Mouse (Mus musculus): ENCODE results near the gene Cers6. TPM values are rescaled to one million over a fixed set of nuclear protein-coding genes. Genes with fewer than 3 reads are reported as not detected.

Cers6 gene
- polyA plus RNA-seq, 1 experiment from 2014 or later: 8.4 TPM

DNA sequence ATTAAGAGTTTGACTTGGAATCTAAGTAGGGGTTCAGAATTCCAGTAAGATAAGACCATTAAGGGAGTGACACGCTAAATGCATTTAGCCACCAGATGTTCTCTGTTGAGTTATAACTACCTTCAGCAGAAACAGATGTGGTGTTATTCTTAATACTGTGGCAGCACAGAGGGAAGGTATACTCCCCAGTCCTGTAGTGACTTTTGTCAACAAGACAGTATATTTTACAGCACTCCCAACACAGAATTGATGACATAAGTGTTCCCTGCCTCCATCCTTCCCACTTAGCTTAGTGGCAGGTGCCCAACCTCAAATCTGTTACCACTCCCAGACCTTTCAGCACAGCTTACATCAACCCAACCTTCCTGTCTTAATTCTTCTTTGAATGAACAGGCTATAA lies 219.5 kb downstream of the Cers6 start:
- H3K36me3 ChIP-seq (replicated peaks): no peaks in the 10 kb centered on the region

DNA sequence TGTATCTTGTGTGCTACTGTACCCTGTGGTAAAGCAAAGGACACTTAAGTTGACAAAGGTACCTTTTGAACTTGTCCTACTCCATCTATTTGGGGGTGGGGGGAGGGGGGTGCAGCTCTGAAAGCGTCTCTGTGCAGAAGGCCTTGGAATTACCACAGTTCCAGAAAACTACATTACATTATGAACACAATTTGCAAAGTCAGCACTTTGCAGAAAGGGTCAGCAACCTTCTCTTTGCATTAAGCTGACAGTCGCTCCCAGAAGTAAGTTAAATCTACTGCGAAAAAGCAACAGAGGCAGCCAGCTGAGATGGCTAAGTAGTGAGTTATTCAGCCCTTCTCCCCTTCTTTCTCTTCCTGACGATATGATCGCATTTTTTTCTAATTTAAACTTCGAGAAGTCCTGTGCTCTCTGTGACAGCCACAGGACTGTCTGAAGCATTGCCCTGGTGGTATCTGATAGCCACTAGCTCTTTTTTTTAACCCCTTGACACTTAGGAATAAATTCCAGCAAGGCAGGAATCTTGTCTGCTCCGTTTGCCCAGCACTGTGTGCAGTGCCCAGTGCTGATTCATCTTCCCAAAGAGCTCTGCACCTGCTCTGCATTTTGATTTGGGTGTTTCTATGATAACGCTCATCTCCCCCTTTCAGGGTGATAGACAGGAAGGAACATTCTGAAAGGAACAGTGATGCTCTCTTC lies 221.4 kb downstream of the Cers6 start:
- Histone ChIP-seq H3K4me2 (no peak overlapping the region), H3K4me3 (replicated peaks) (no peak overlapping the region), H3K27ac (replicated peaks) (no peak overlapping the region), H3K9me3 (replicated peaks) (no peaks in the 10 kb centered on the region), H3K36me3 (replicated peaks) (no peaks in the 10 kb centered on the region), H3K27me3 (no peaks in the 10 kb centered on the region), H3K9ac (no peak overlapping the region), H3K4me1 (replicated peaks) (no peaks in the 10 kb centered on the region)
- 60% methylated on average over 8 of the region's 8 CpGs for WGBS (ENCODE audit: insufficient replicate concordance)
- ATAC-seq (ENCODE audit: insufficient read depth): no peak

More for the DNA sequence above, 219.5 kb downstream of the Cers6 start:
- WGBS (ENCODE audit: insufficient replicate concordance): 74% methylated on average over 1 of the region's 1 CpGs
- no peaks in the 10 kb centered on the region for H3K4me1 ChIP-seq (replicated peaks)
- H3K27ac ChIP-seq (replicated peaks): no peak overlapping the region
- ATAC-seq (ENCODE audit: insufficient read depth): no peak
- H3K9me3 ChIP-seq (replicated peaks): no peaks in the 10 kb centered on the region
- H3K9ac ChIP-seq: no peak overlapping the region
- no peak overlapping the region for H3K4me2 ChIP-seq
- no peak overlapping the region for H3K4me3 ChIP-seq (replicated peaks)
- no peaks in the 10 kb centered on the region for H3K27me3 ChIP-seq

DNA sequence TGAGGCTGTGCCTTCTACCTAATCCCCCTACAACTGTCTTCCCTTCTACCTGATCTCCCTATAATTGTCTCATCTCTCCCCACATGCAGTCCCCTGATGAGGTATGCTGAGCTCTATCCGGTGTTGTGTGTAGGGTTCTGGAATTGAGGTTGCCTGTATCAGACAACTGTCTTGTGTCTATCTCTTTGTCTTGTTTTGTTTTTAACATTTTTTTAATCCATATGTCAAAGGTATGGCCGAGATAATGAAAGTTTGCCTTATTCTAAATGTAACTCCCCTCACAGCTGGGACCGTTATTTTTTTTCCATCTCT lies 221.9 kb downstream of the Cers6 start:
- no peak overlapping the region for H3K4me2 ChIP-seq
- H3K4me1 ChIP-seq (replicated peaks): no peaks in the 10 kb centered on the region
- H3K9ac ChIP-seq: no peak overlapping the region
- no peaks in the 10 kb centered on the region for H3K27me3 ChIP-seq
- WGBS (ENCODE audit: insufficient replicate concordance): 67% methylated on average over 3 of the region's 3 CpGs
- H3K4me3 ChIP-seq (replicated peaks): no peak overlapping the region
- H3K9me3 ChIP-seq (replicated peaks): no peaks in the 10 kb centered on the region
- no peak overlapping the region for H3K27ac ChIP-seq (replicated peaks)
- no peaks in the 10 kb centered on the region for H3K36me3 ChIP-seq (replicated peaks)
- no peak for ATAC-seq (ENCODE audit: insufficient read depth)

DNA sequence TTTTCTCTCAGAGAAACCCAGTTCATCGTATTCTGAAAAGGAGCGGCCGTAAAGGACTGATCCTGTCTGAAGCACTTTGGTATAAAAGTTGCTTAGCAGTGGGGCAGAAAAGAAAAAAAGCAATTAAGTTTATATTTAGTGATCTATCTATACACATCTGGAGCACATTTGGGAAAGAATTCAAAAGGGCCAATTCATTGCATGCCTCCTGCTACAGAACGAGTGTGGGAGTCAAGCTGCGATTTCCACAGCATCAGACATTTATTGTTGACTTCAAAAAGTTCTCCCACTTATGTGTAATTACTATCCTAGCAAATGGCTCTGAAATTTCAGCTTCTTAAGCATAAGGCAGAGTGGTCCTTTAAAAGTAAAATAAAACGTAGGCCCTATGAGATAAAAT lies 223.2 kb downstream of the Cers6 start:
- Histone ChIP-seq H3K36me3 (replicated peaks) (no peaks in the 10 kb centered on the region), H3K4me2 (no peak overlapping the region), H3K27me3 (no peaks in the 10 kb centered on the region), H3K9me3 (replicated peaks) (no peaks in the 10 kb centered on the region), H3K4me1 (replicated peaks) (no peaks in the 10 kb centered on the region), H3K4me3 (replicated peaks) (no peak overlapping the region), H3K9ac (no peak overlapping the region), H3K27ac (replicated peaks) (no peak overlapping the region)
- WGBS (ENCODE audit: insufficient replicate concordance): 72% methylated on average over 6 of the region's 6 CpGs
- ATAC-seq (ENCODE audit: insufficient read depth): no peak

DNA sequence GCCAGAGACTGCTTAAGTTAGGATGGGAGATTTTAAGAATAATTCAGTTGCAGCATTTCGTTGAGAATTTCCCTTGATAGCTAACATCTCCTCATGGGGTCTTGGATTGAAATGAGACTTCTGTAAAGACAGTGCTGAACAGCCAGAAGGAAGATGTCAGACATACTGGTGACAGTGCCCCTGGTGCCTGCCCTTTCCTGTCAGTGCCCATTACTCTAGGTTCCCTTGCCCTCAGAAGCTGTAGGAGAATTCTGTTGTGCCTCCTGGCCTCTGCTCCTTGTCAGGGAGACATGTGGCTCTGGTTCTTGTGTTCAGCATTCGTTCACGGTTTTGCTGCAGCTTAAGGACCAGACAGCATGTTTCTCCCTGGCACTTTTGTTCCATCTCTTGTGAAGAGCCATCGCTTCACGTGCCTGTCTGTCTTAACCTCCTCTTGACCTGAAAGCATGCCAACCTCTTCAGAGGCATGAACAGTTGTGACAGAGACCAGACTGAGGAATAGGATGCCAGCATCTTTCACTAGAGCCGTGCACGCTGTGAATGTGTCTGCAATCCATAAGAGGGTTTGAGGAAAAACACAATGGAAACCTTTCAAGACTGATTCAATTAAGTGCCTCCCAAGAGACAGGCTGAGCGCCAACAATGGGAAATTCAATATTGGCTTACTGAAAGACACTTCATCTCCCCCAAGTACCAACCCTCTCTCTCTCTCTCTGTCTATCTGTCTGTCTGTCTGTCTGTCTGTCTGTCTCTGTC lies 225.4 kb downstream of the Cers6 start:
- Histone ChIP-seq H3K4me1 (replicated peaks) (no peaks in the 10 kb centered on the region), H3K4me3 (replicated peaks) (no peak overlapping the region), H3K36me3 (replicated peaks) (no peaks in the 10 kb centered on the region), H3K27ac (replicated peaks) (no peak overlapping the region), H3K27me3 (no peaks in the 10 kb centered on the region), H3K9me3 (replicated peaks) (no peaks in the 10 kb centered on the region), H3K9ac (no peak overlapping the region), H3K4me2 (no peak overlapping the region)
- ATAC-seq (ENCODE audit: insufficient read depth): no peak
- 71% methylated on average over 8 of the region's 8 CpGs for WGBS (ENCODE audit: insufficient replicate concordance)

DNA sequence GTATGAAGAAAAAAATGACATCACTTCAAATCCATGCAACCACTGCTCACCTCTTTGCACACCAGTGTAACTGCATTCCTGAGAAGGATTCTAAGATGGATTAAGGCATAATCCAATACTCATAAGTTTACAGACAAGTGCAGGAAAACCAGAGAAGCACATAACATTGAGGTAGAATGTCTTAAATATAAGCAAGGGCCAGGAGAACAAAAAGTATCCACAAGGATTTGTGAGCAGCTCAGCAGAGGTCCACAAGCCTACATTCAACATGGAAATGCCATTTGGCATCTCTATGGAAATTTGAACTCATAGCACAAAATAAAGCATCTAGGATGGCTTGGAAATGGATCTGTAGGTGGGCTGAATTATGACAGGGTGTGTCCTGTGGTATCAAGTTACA lies 234.6 kb downstream of the Cers6 start:
- H3K4me3 ChIP-seq (replicated peaks): no peak overlapping the region
- no peak overlapping the region for H3K27ac ChIP-seq (replicated peaks)
- H3K4me1 ChIP-seq (replicated peaks): no peaks in the 10 kb centered on the region
- no peaks in the 10 kb centered on the region for H3K27me3 ChIP-seq
- ATAC-seq (ENCODE audit: insufficient read depth): no peak
- H3K9me3 ChIP-seq (replicated peaks): no peaks in the 10 kb centered on the region
- no peak overlapping the region for H3K4me2 ChIP-seq
- no peaks in the 10 kb centered on the region for H3K36me3 ChIP-seq (replicated peaks)
- no peak overlapping the region for H3K9ac ChIP-seq

DNA sequence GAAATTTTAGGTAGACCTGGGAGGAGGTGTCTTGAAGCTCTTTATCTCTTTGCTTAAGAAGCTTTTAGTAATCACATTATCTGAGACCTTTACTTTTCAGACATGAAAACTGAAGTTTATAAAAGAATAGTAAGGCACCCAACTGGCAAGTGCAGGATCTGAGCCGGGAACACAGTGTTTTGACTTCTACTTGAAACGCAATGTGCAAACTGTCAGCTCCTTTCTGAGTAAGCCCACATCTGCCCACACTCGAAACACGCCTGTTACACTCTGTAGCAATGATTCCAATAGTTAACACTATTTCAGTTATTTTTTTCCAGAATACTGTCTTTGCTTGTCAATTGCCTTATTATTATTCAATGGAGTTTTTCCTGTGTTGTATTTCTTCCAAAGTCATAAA lies 235.6 kb downstream of the Cers6 start:
- Histone ChIP-seq H3K36me3 (replicated peaks) (no peaks in the 10 kb centered on the region), H3K4me2 (no peak overlapping the region), H3K9ac (no peak overlapping the region), H3K27ac (replicated peaks) (no peak overlapping the region), H3K27me3 (no peaks in the 10 kb centered on the region), H3K4me1 (replicated peaks) (no peaks in the 10 kb centered on the region), H3K9me3 (replicated peaks) (no peaks in the 10 kb centered on the region), H3K4me3 (replicated peaks) (no peak overlapping the region)
- ATAC-seq (ENCODE audit: insufficient read depth): no peak
- 72% methylated on average over 4 of the region's 4 CpGs for WGBS (ENCODE audit: insufficient replicate concordance)

DNA sequence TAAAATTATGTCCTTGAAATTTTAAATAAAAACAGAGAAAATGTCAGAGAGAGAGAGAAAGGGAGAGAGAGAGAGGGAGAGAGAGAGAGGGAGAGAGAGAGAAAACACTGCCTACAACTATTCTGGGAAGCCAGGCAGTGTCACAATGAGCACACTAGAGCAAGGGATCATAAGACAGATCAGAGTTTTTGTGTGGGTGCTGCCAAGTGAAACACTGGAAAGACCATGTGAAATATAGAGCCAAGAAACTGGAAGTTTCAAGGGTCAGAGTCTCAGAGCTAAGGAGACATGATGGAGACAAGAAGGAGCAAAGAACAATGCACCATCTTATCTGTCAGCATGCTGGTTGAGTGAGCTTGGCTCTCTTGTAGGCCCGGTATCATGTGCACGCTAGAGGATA lies 236.3 kb downstream of the Cers6 start:
- Histone ChIP-seq H3K9me3 (replicated peaks) (no peaks in the 10 kb centered on the region), H3K27ac (replicated peaks) (no peak overlapping the region), H3K4me1 (replicated peaks) (no peaks in the 10 kb centered on the region), H3K4me3 (replicated peaks) (no peak overlapping the region), H3K9ac (no peak overlapping the region), H3K36me3 (replicated peaks) (no peaks in the 10 kb centered on the region), H3K27me3 (no peaks in the 10 kb centered on the region), H3K4me2 (no peak overlapping the region)
- 83% methylated on average over 2 of the region's 2 CpGs for WGBS (ENCODE audit: insufficient replicate concordance)
- no peak for ATAC-seq (ENCODE audit: insufficient read depth)

DNA sequence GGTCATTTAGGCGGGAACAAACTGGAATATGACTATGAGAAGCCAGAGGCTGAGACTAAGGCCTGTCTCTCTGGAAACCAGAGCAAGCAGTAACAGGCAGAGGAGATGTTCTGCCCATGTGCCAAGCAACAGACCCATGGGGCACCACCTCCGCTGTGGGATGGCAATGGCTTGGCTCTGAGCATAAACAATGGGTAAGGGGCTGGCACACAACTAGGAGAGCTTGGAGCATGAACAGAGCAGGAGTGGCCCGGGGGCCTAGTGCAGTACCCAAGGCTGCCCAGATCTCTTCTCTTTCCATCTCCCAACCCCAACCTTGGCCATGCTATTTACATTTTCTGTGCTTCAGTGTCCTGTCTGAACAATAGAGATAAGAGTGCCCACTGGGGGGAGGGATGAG lies 237.5 kb downstream of the Cers6 start:
- H3K27me3 ChIP-seq: no peaks in the 10 kb centered on the region

DNA sequence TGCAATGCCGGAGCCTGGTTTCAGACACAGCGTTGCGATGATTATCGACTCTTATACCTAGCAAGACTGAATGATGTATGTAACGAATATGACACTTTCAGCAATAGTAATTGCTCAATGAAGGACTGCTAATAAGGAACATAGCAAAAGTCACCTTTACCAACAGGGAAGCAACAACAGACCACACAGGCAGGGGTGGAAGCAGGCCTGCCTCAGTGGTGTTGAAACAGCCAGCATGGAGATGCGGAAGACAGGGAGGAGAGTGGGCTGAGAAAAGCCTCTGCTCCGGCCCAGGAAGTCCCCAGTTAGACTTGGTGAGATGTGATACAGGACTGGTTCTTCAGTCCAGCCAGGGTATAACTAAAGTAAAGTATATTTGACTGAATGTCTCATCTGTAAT lies 237.9 kb downstream of the Cers6 start:
- Histone ChIP-seq H3K4me2 (no peak overlapping the region), H3K4me3 (replicated peaks) (no peak overlapping the region), H3K36me3 (replicated peaks) (no peaks in the 10 kb centered on the region), H3K27me3 (no peaks in the 10 kb centered on the region), H3K27ac (replicated peaks) (no peak overlapping the region), H3K9me3 (replicated peaks) (no peaks in the 10 kb centered on the region), H3K4me1 (replicated peaks) (no peaks in the 10 kb centered on the region), H3K9ac (no peak overlapping the region)
- ATAC-seq (ENCODE audit: insufficient read depth): no peak
- WGBS (ENCODE audit: insufficient replicate concordance): 77% methylated on average over 7 of the region's 7 CpGs

More for the DNA sequence above, 237.5 kb downstream of the Cers6 start:
- no peak overlapping the region for H3K27ac ChIP-seq (replicated peaks)
- H3K9me3 ChIP-seq (replicated peaks): no peaks in the 10 kb centered on the region
- no peak overlapping the region for H3K4me3 ChIP-seq (replicated peaks)
- H3K4me1 ChIP-seq (replicated peaks): no peaks in the 10 kb centered on the region
- no peak for ATAC-seq (ENCODE audit: insufficient read depth)
- H3K4me2 ChIP-seq: no peak overlapping the region
- no peak overlapping the region for H3K9ac ChIP-seq
- 65% methylated on average over 3 of the region's 3 CpGs for WGBS (ENCODE audit: insufficient replicate concordance)
- no peaks in the 10 kb centered on the region for H3K36me3 ChIP-seq (replicated peaks)

DNA sequence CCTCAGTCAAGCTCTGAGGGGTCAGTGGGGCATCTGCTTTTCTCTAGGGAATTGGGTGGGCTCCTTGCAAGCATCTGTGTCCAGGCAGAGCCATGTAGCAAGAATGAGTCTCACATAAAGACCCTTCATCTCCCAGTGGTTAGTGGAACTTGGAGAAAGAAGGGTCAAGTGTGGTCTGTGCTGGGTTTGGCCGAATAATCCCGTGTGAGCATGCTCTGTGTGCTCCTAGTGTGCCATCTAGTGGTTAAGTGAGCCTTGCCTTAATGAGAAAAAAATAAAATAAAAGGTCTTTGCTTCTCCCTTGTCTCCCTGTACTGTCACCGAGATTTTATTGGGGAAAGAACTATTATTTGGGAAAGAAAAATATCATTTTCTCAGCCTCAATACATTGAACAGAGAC lies 239.5 kb downstream of the Cers6 start:
- Histone ChIP-seq H3K27me3 (no peaks in the 10 kb centered on the region), H3K4me2 (no peak overlapping the region), H3K4me3 (replicated peaks) (no peak overlapping the region), H3K9ac (no peak overlapping the region), H3K4me1 (replicated peaks) (no peaks in the 10 kb centered on the region), H3K9me3 (replicated peaks) (no peaks in the 10 kb centered on the region), H3K36me3 (replicated peaks) (no peaks in the 10 kb centered on the region), H3K27ac (replicated peaks) (no peak overlapping the region)
- ATAC-seq (ENCODE audit: insufficient read depth): no peak
- 10% methylated on average over 3 of the region's 3 CpGs for WGBS (ENCODE audit: insufficient replicate concordance)

DNA sequence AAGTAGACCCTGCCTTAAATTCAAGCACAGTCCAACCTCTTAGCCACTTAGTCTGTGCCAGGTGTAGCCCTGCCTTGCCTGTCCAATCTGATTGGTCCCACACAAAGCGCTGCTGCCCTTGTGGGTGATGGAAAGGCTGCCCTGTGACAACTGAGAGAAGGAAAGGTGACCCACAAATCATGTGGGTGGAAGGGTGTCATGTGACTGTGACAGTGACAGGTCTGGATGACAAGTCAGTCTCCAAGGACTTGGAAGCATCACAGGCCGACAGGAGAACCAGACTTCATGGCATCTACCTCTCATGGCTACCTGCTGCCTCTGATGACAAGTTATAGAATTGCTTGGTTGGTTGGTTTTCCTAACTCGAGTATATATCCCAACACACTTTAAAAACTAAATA lies 242.3 kb downstream of the Cers6 start:
- Histone ChIP-seq H3K4me3 (replicated peaks) (no peak overlapping the region), H3K36me3 (replicated peaks) (no peaks in the 10 kb centered on the region), H3K27ac (replicated peaks) (no peak overlapping the region), H3K27me3 (no peaks in the 10 kb centered on the region), H3K9me3 (replicated peaks) (no peaks in the 10 kb centered on the region), H3K4me1 (replicated peaks) (no peaks in the 10 kb centered on the region), H3K4me2 (no peak overlapping the region), H3K9ac (no peak overlapping the region)
- ATAC-seq (ENCODE audit: insufficient read depth): no peak
- 60% methylated on average over 3 of the region's 3 CpGs for WGBS (ENCODE audit: insufficient replicate concordance)
